Mouse (Mus musculus) lung, adult 2 months (tissue): ENCODE results near the gene Narf. TPM values are rescaled to one million over a fixed set of nuclear protein-coding genes. Genes with fewer than 3 reads are reported as not detected.

ENCODE experiments used
- DNase-seq: peaks from one replicate; pipeline ENCODE4 v3.0.0; 2022
- H3K4me1 ChIP-seq: fragments of 200-500 bp; 2 replicates; pipeline ENCODE4 v1.6.1; 2011; ENCODE audit warnings: low read length; ENCODE audit not compliant: control insufficient read depth, insufficient read depth
- H3K4me3 ChIP-seq: fragments of 200-500 bp; replicated peaks from 2 replicates; pipeline ENCODE3; 2011; ENCODE audit warnings: low read depth, mild to moderate bottlenecking, control low read depth, low read length; ENCODE audit errors: extremely low read depth
- CTCF ChIP-seq: fragments of 200-500 bp; IDR thresholded peaks from 2 replicates; pipeline ENCODE4 v1.5.1; 2011; ENCODE audit warnings: mild to moderate bottlenecking, low read length, control low read depth; ENCODE audit not compliant: insufficient read depth
- POLR2A ChIP-seq: fragments of 200-500 bp; IDR thresholded peaks from 2 replicates; pipeline ENCODE4 v1.6.1; 2011; ENCODE audit warnings: low read depth, mild to moderate bottlenecking, control low read depth, low read length, borderline replicate concordance; ENCODE audit errors: extremely low read depth
- WGBS: fragments of 180-500 bp; shearing (Covaris S2); methylation state at CpG from one replicate; pipeline ENCODE4 v1.1.7; 2018; 5-methylcytosine and 5-hydroxymethylcytosine counted together
- polyA plus RNA-seq: library from polyadenylated mRNA; depleted of rRNA; stranded (reverse); fragments of >200 nt; gene quantifications from 2 replicates; pipeline ENCODE4 v1.2.3, GENCODE M21; 2012

Narf gene
- polyA plus RNA-seq, 1 experiment = 21.5 TPM

GRCm38 (mm10) chr11:121231628-121232291 lies 5.3 kb upstream of the Narf start:
- TF ChIP-seq CTCF (no peak), POLR2A (no peak)
- Histone ChIP-seq H3K4me1 (peaks cover 7% of the 10 kb centered on the region), H3K4me3 (no peak overlapping the region)
- DNase-seq = no peak
- 56% methylated on average over 4 of the region's 4 CpGs for WGBS

- H3K4me1 ChIP-seq = peaks cover 5% of the 10 kb centered on the region
- TF ChIP-seq CTCF (no peak), POLR2A (no peak)
- 41% methylated on average over 4 of the region's 4 CpGs for WGBS
- H3K4me3 ChIP-seq = no peak overlapping the region
- no peak for DNase-seq
These were observed 4.3 kb upstream of the Narf start for GRCm38 (mm10) chr11:121232706-121233105.

- Histone ChIP-seq H3K4me3 (no peak overlapping the region), H3K4me1 (peaks cover 2% of the 10 kb centered on the region; the same call in 1 of the 2 replicates)
- peak; percentile 55 for TF ChIP-seq CTCF
- TF ChIP-seq POLR2A = no peak
- 26% methylated on average over 9 of the region's 9 CpGs for WGBS
- DNase-seq = no peak
These were observed 1.4 kb upstream of the Narf start for GRCm38 (mm10) chr11:121235475-121236238.

- no peak for DNase-seq
- H3K4me3 ChIP-seq = peak overlapping the region; percentile 95
These were observed 484 bp downstream of the Narf start for GRCm38 (mm10) chr11:121237345-121238128.

GRCm38 (mm10) chr11:121239669-121240068 lies 2.6 kb downstream of the Narf start:
- Histone ChIP-seq H3K4me3 (no peak overlapping the region), H3K4me1 (peaks cover 2% of the 10 kb centered on the region; the same call in 1 of the 2 replicates)
- TF ChIP-seq CTCF = no peak
- no peak for TF ChIP-seq POLR2A
- DNase-seq = no peak
- 93% methylated on average over 2 of the region's 2 CpGs for WGBS

More at GRCm38 (mm10) chr11:121237345-121238128, 484 bp downstream of the Narf start:
- WGBS = 2% methylated on average over 28 of the region's 28 CpGs
- H3K4me1 ChIP-seq = peaks cover 2% of the 10 kb centered on the region; the same call in 1 of the 2 replicates
- TF ChIP-seq CTCF (peak; percentile 44), POLR2A (no peak)

- WGBS = 90% methylated on average over 8 of the region's 8 CpGs
- DNase-seq = no peak
- Histone ChIP-seq H3K4me1 (no peaks in the 10 kb centered on the region), H3K4me3 (no peak overlapping the region)
- TF ChIP-seq POLR2A (no peak), CTCF (no peak)
These were observed 13.1 kb downstream of the Narf start for GRCm38 (mm10) chr11:121250196-121250595.

GRCm38 (mm10) chr11:121259160-121260100 lies 22.4 kb downstream of the Narf start, which contains the start of gene Foxk2:
Foxk2 (plus strand) TSS chr11:121259990.
- WGBS = under 1% methylated on average over 86 of the region's 91 CpGs

GRCm38 (mm10) chr11:121260211-121260906 lies 23.3 kb downstream of the Narf start:
- under 1% methylated on average over 57 of the region's 60 CpGs for WGBS

More at GRCm38 (mm10) chr11:121259160-121260100, 22.4 kb downstream of the Narf start, which contains the start of gene Foxk2:
- H3K4me1 ChIP-seq = peaks cover 5% of the 10 kb centered on the region; the same call in 1 of the 2 replicates
- H3K4me3 ChIP-seq = peak within 1 kb of the TSS; percentile 95
- peak; percentile 85 for DNase-seq
- TF ChIP-seq POLR2A = 0 out of 2 replicates have a peak, but pooled peaks have one; percentile 16
- no peak for TF ChIP-seq CTCF

GRCm38 (mm10) chr11:121261074-121261473 lies 24.0 kb downstream of the Narf start:
- 37% methylated on average over 2 of the region's 2 CpGs for WGBS
- Histone ChIP-seq H3K4me3 (peak overlapping the region; percentile 95), H3K4me1 (peaks cover 5% of the 10 kb centered on the region; the same call in 1 of the 2 replicates)
- DNase-seq = no peak
- no peak for TF ChIP-seq CTCF
- TF ChIP-seq POLR2A = no peak

More at GRCm38 (mm10) chr11:121260211-121260906, 23.3 kb downstream of the Narf start:
- no peak for TF ChIP-seq CTCF
- no peak for TF ChIP-seq POLR2A
- Histone ChIP-seq H3K4me3 (peak overlapping the region; percentile 95), H3K4me1 (peaks cover 5% of the 10 kb centered on the region; the same call in 1 of the 2 replicates)
- peak; percentile 42 for DNase-seq
